Mouse (Mus musculus) lung, postnatal 0 days (tissue): ENCODE measurements around the gene Zmynd8. TPM values are rescaled to one million over a fixed set of nuclear protein-coding genes. Genes with fewer than 3 reads are reported as not detected.

Source experiments
- ATAC-seq: fragments of 200-750 bp; cut with Nextera tagmentation; 2 replicates; pipeline ENCODE4 v1.8.0; 2017; ENCODE audit warnings: moderate library complexity
- DNase-seq: peaks from one replicate; pipeline ENCODE4 v3.0.0-alpha.2; 2016; ENCODE audit warnings: low spot score
- H3K27ac ChIP-seq: fragments of 300-500 bp; sonication (generic); 2 replicates; pipeline ENCODE4 v1.5.1; 2014; ENCODE audit warnings: antibody characterized with exemption, mild to moderate bottlenecking, low read length, mixed read lengths
- H3K27me3 ChIP-seq: fragments of 300-500 bp; sonication (generic); replicated peaks from 2 replicates; pipeline ENCODE4 v1.6.1; 2014; ENCODE audit warnings: low read length, mixed read lengths; ENCODE audit not compliant: insufficient read depth
- H3K36me3 ChIP-seq: fragments of 300-500 bp; sonication (generic); 2 replicates; pipeline ENCODE4 v1.6.1; 2014; ENCODE audit warnings: low read length, mixed read lengths; ENCODE audit not compliant: insufficient read depth
- H3K4me1 ChIP-seq: fragments of 300-500 bp; sonication (generic); 2 replicates; pipeline ENCODE4 v1.6.1; 2014; ENCODE audit warnings: antibody characterized with exemption, low read depth, low read length, mixed read lengths; ENCODE audit not compliant: insufficient read depth
- H3K4me2 ChIP-seq: fragments of 300-500 bp; sonication (generic); replicated peaks from 2 replicates; pipeline ENCODE4 v1.6.1; 2014; ENCODE audit warnings: low read depth, mild to moderate bottlenecking, low read length, moderate library complexity, mixed read lengths
- H3K4me3 ChIP-seq: fragments of 300-500 bp; sonication (generic); 2 replicates; pipeline ENCODE4 v1.5.1; 2014; ENCODE audit warnings: low read depth, low read length
- H3K9ac ChIP-seq: fragments of 300-500 bp; sonication (generic); replicated peaks from 2 replicates; pipeline ENCODE4 v1.6.1; 2014; ENCODE audit warnings: low read depth, mild to moderate bottlenecking
- H3K9me3 ChIP-seq: fragments of 300-500 bp; sonication (generic); 2 replicates; pipeline ENCODE4 v1.6.1; 2016; ENCODE audit warnings: low read length, mixed read lengths
- CTCF ChIP-seq: IDR thresholded peaks from 2 replicates; pipeline ENCODE4 v1.5.1; 2016; ENCODE audit warnings: antibody characterized with exemption, mild to moderate bottlenecking
- EP300 ChIP-seq: IDR thresholded peaks from 2 replicates; pipeline ENCODE4 v1.6.1; 2016; ENCODE audit warnings: antibody characterized with exemption, mild to moderate bottlenecking, control low read depth
- WGBS: fragments of 180-500 bp; shearing (Covaris S2); extraction: QIAGEN DNeasy Blood & Tissue Kit; methylation state at CpG from one replicate; pipeline ENCODE4 v1.1.7; 2014; 5-methylcytosine and 5-hydroxymethylcytosine counted together
- polyA plus RNA-seq: library from polyadenylated mRNA; unstranded; fragments of >200 nt; fragmentation: Nextera tagmentation; extraction: Ambion mirVana; gene quantifications from 2 replicates; pipeline ENCODE4 v1.2.1, GENCODE M21; 2015

The Zmynd8 gene
- polyA plus RNA-seq, 1 experiment from 2014 or later = 32.1 TPM

- no peak for TF ChIP-seq EP300
- TF ChIP-seq CTCF = no peak
- Histone ChIP-seq H3K4me1 (peaks cover 47% of the 10 kb centered on the region), H3K9ac (no peak overlapping the region), H3K4me3 (no peak overlapping the region), H3K27ac (no peak overlapping the region), H3K36me3 (no peaks in the 10 kb centered on the region), H3K9me3 (no peaks in the 10 kb centered on the region), H3K4me2 (no peak overlapping the region), H3K27me3 (no peaks in the 10 kb centered on the region)
- ATAC-seq (no peak), DNase-seq (no peak)
- 58% methylated on average over 16 of the region's 16 CpGs for WGBS
These were observed 44.4 kb downstream of the Zmynd8 start for GRCm38 (mm10) chr2:165854207-165854968.

GRCm38 (mm10) chr2:165852896-165853633 lies 45.8 kb downstream of the Zmynd8 start:
- H3K9ac ChIP-seq = no peak overlapping the region
- WGBS = 67% methylated on average over 9 of the region's 9 CpGs
- no peak for TF ChIP-seq EP300

GRCm38 (mm10) chr2:165852453-165852852 lies 46.4 kb downstream of the Zmynd8 start:
- H3K4me3 ChIP-seq = no peak overlapping the region
- H3K9me3 ChIP-seq = no peaks in the 10 kb centered on the region
- H3K4me2 ChIP-seq = no peak overlapping the region
- 0 out of 2 replicates have a peak overlapping the region, but pooled peaks have one; percentile 43 for H3K27ac ChIP-seq
- ATAC-seq (peak; percentile 7; the same call in 1 of the 2 replicates), DNase-seq (peak; percentile 62)
- peaks cover 3% of the 10 kb centered on the region; the same call in 1 of the 2 replicates for H3K36me3 ChIP-seq
- WGBS = 72% methylated on average over 11 of the region's 11 CpGs
- H3K4me1 ChIP-seq = peaks cover 32% of the 10 kb centered on the region
- H3K27me3 ChIP-seq = no peaks in the 10 kb centered on the region
- H3K9ac ChIP-seq = no peak overlapping the region
- peak; percentile 54 for TF ChIP-seq CTCF
- no peak for TF ChIP-seq EP300

More at GRCm38 (mm10) chr2:165852896-165853633, 45.8 kb downstream of the Zmynd8 start:
- Histone ChIP-seq H3K36me3 (peaks cover 3% of the 10 kb centered on the region; the same call in 1 of the 2 replicates), H3K4me1 (peaks cover 38% of the 10 kb centered on the region), H3K9me3 (no peaks in the 10 kb centered on the region), H3K27me3 (no peaks in the 10 kb centered on the region), H3K4me3 (no peak overlapping the region), H3K4me2 (no peak overlapping the region), H3K27ac (no peak overlapping the region)
- no peak for ATAC-seq
- DNase-seq = no peak

- Histone ChIP-seq H3K36me3 (peaks cover 3% of the 10 kb centered on the region), H3K27me3 (no peaks in the 10 kb centered on the region), H3K9me3 (no peaks in the 10 kb centered on the region), H3K9ac (no peak overlapping the region), H3K4me1 (peaks cover 27% of the 10 kb centered on the region), H3K27ac (0 out of 2 replicates have a peak overlapping the region, but pooled peaks have one; percentile 43), H3K4me3 (no peak overlapping the region), H3K4me2 (no peak overlapping the region)
- DNase-seq = no peak
- no peak for ATAC-seq
- WGBS = 75% methylated on average over 13 of the region's 13 CpGs
- TF ChIP-seq EP300 (no peak), CTCF (no peak)
These were observed 46.9 kb downstream of the Zmynd8 start for GRCm38 (mm10) chr2:165851811-165852415.

- Histone ChIP-seq H3K4me3 (no peak overlapping the region), H3K27me3 (no peaks in the 10 kb centered on the region), H3K36me3 (peaks cover 3% of the 10 kb centered on the region), H3K27ac (no peak overlapping the region), H3K9ac (no peak overlapping the region), H3K4me2 (no peak overlapping the region), H3K4me1 (peaks cover 16% of the 10 kb centered on the region), H3K9me3 (no peaks in the 10 kb centered on the region)
- TF ChIP-seq CTCF (no peak), EP300 (no peak)
- no peak for ATAC-seq
- DNase-seq = peak; percentile 65
- 52% methylated on average over 6 of the region's 6 CpGs for WGBS
These were observed 48.0 kb downstream of the Zmynd8 start for GRCm38 (mm10) chr2:165850826-165851225.

GRCm38 (mm10) chr2:165849129-165849528 lies 49.7 kb downstream of the Zmynd8 start:
- Histone ChIP-seq H3K4me2 (no peak overlapping the region), H3K36me3 (peaks cover 12% of the 10 kb centered on the region)

More at GRCm38 (mm10) chr2:165849129-165849528, 49.7 kb downstream of the Zmynd8 start:
- ATAC-seq = peak; percentile 72
- Histone ChIP-seq H3K9me3 (no peaks in the 10 kb centered on the region), H3K4me1 (0 out of 2 replicates have a peak, but pooled peaks cover 4% of the 10 kb centered on the region), H3K4me3 (no peak overlapping the region), H3K27me3 (no peaks in the 10 kb centered on the region), H3K9ac (no peak overlapping the region), H3K27ac (no peak overlapping the region)
- WGBS = 38% methylated on average over 5 of the region's 5 CpGs
- TF ChIP-seq EP300 = no peak
- no peak for TF ChIP-seq CTCF
- DNase-seq = peak; percentile 75
